Mouse (Mus musculus) midbrain, embryonic 13.5 days (tissue): ENCODE measurements around the gene Alyref2. TPM values are rescaled to one million over a fixed set of nuclear protein-coding genes. Genes with fewer than 3 reads are reported as not detected.
A peak's percentile ranks its signal among the peaks of the same experiment; 100 is the strongest.

Experiments used
- ATAC-seq: fragments of 200-750 bp; cut with Nextera tagmentation; 2 replicates; pipeline ENCODE4 v1.8.0; 2017; ENCODE audit warnings: mild to moderate bottlenecking, moderate TSS enrichment, moderate library complexity
- H3K27ac ChIP-seq: fragments of 300-500 bp; sonication (generic); 2 replicates; pipeline ENCODE4 v1.5.1; 2015; ENCODE audit warnings: inconsistent platforms, mild to moderate bottlenecking, moderate library complexity
- H3K27me3 ChIP-seq: fragments of 300-500 bp; sonication (generic); 2 replicates; pipeline ENCODE4 v1.6.1; 2015; ENCODE audit warnings: mild to moderate bottlenecking, inconsistent platforms
- H3K36me3 ChIP-seq: fragments of 300-500 bp; sonication (generic); 2 replicates; pipeline ENCODE4 v1.6.1; 2015; ENCODE audit warnings: mild to moderate bottlenecking, inconsistent platforms
- H3K4me1 ChIP-seq: fragments of 300-500 bp; sonication (generic); replicated peaks from 2 replicates; pipeline ENCODE4 v1.6.1; 2015; ENCODE audit warnings: inconsistent platforms
- H3K4me2 ChIP-seq: fragments of 300-500 bp; sonication (generic); replicated peaks from 2 replicates; pipeline ENCODE4 v1.6.1; 2015; ENCODE audit warnings: moderate library complexity, mild to moderate bottlenecking, inconsistent platforms
- H3K4me3 ChIP-seq: fragments of 300-500 bp; sonication (generic); replicated peaks from 2 replicates; pipeline ENCODE4 v1.5.1; 2015; ENCODE audit warnings: mild to moderate bottlenecking, inconsistent platforms
- H3K9ac ChIP-seq: fragments of 300-500 bp; sonication (generic); replicated peaks from 2 replicates; pipeline ENCODE4 v1.6.1; 2015; ENCODE audit warnings: mild to moderate bottlenecking, inconsistent platforms
- H3K9me3 ChIP-seq: fragments of 300-500 bp; sonication (generic); 2 replicates; pipeline ENCODE4 v1.6.1; 2016; ENCODE audit warnings: mild to moderate bottlenecking, inconsistent platforms
- WGBS: fragments of 180-500 bp; shearing (Covaris S2); methylation state at CpG from one replicate; pipeline ENCODE4 v1.1.7; 2015; 5-methylcytosine and 5-hydroxymethylcytosine counted together
- polyA plus RNA-seq: library from polyadenylated mRNA; unstranded; fragments of >200 nt; fragmentation: Nextera tagmentation; extraction: Ambion mirVana; gene quantifications from 2 replicates; pipeline ENCODE4 v1.2.1, GENCODE M21; 2015

Alyref2 gene
- polyA plus RNA-seq, 1 experiment from 2014 or later: 31.2 TPM

- no peaks in the 10 kb centered on the region for H3K27me3 ChIP-seq
- ATAC-seq: peak; percentile 84
- H3K36me3 ChIP-seq: peaks cover 14% of the 10 kb centered on the region
- H3K4me3 ChIP-seq: peak overlapping the region; percentile 49
- peak overlapping the region; percentile 70; the same call in 1 of the 2 replicates for H3K9ac ChIP-seq
- H3K4me2 ChIP-seq: peak overlapping the region; percentile 56
- under 1% methylated on average over 14 of the region's 14 CpGs for WGBS
- no peaks in the 10 kb centered on the region for H3K9me3 ChIP-seq
- H3K4me1 ChIP-seq: peaks cover 10% of the 10 kb centered on the region
- peak overlapping the region; percentile 96 for H3K27ac ChIP-seq
These were observed 659 bp upstream of the Alyref2 start for GRCm38 (mm10) chr1:171502388-171503249.

- ATAC-seq: peak; percentile 74
- peak overlapping the region; percentile 56 for H3K4me2 ChIP-seq
- H3K27me3 ChIP-seq: no peaks in the 10 kb centered on the region
- H3K36me3 ChIP-seq: peaks cover 14% of the 10 kb centered on the region
- WGBS: under 1% methylated on average over 53 of the region's 53 CpGs
- H3K9me3 ChIP-seq: no peaks in the 10 kb centered on the region
- peak overlapping the region; percentile 49 for H3K4me3 ChIP-seq
- peak overlapping the region; percentile 96 for H3K27ac ChIP-seq
- peaks cover 10% of the 10 kb centered on the region for H3K4me1 ChIP-seq
- peak overlapping the region; percentile 70 for H3K9ac ChIP-seq
These were observed 464 bp downstream of the Alyref2 start for GRCm38 (mm10) chr1:171503592-171504291.

- Histone ChIP-seq H3K4me3 (peak overlapping the region; percentile 49), H3K4me2 (peak overlapping the region; percentile 56), H3K36me3 (peaks cover 14% of the 10 kb centered on the region), H3K9ac (peak overlapping the region; percentile 42), H3K9me3 (no peaks in the 10 kb centered on the region), H3K4me1 (peaks cover 10% of the 10 kb centered on the region), H3K27ac (no peak overlapping the region), H3K27me3 (no peaks in the 10 kb centered on the region)
- ATAC-seq: no peak
- 72% methylated on average over 4 of the region's 4 CpGs for WGBS
These were observed 1.3 kb downstream of the Alyref2 start for GRCm38 (mm10) chr1:171504586-171504985.

GRCm38 (mm10) chr1:171513234-171513633 lies 10.0 kb downstream of the Alyref2 start:
- Histone ChIP-seq H3K36me3 (no peaks in the 10 kb centered on the region), H3K27me3 (no peaks in the 10 kb centered on the region), H3K9me3 (no peaks in the 10 kb centered on the region), H3K4me3 (no peak overlapping the region), H3K4me2 (no peak overlapping the region), H3K27ac (no peak overlapping the region), H3K9ac (no peak overlapping the region), H3K4me1 (no peaks in the 10 kb centered on the region)
- no peak for ATAC-seq
- 90% methylated on average over 2 of the region's 2 CpGs for WGBS

- Histone ChIP-seq H3K4me2 (no peak overlapping the region), H3K27ac (no peak overlapping the region), H3K27me3 (no peaks in the 10 kb centered on the region), H3K4me1 (no peaks in the 10 kb centered on the region), H3K9me3 (no peaks in the 10 kb centered on the region), H3K4me3 (no peak overlapping the region), H3K36me3 (no peaks in the 10 kb centered on the region), H3K9ac (no peak overlapping the region)
- ATAC-seq: no peak
- WGBS: 91% methylated on average over 1 of the region's 1 CpGs
These were observed 10.5 kb downstream of the Alyref2 start for GRCm38 (mm10) chr1:171513760-171514159.

- Histone ChIP-seq H3K27me3 (no peaks in the 10 kb centered on the region), H3K4me2 (no peak overlapping the region), H3K4me1 (no peaks in the 10 kb centered on the region), H3K9me3 (no peaks in the 10 kb centered on the region), H3K27ac (no peak overlapping the region), H3K9ac (no peak overlapping the region), H3K4me3 (no peak overlapping the region), H3K36me3 (no peaks in the 10 kb centered on the region)
- WGBS: 14% methylated on average over 1 of the region's 1 CpGs
- no peak for ATAC-seq
These were observed 11.8 kb downstream of the Alyref2 start for GRCm38 (mm10) chr1:171515039-171515438.

- H3K4me1 ChIP-seq: no peaks in the 10 kb centered on the region
- H3K27ac ChIP-seq: no peak overlapping the region
- no peak overlapping the region for H3K9ac ChIP-seq
- H3K36me3 ChIP-seq: no peaks in the 10 kb centered on the region
- 95% methylated on average over 4 of the region's 4 CpGs for WGBS
- no peak overlapping the region for H3K4me2 ChIP-seq
- ATAC-seq: no peak
- H3K4me3 ChIP-seq: no peak overlapping the region
- H3K27me3 ChIP-seq: no peaks in the 10 kb centered on the region
- no peaks in the 10 kb centered on the region for H3K9me3 ChIP-seq
These were observed 12.3 kb downstream of the Alyref2 start for GRCm38 (mm10) chr1:171515557-171515956.

GRCm38 (mm10) chr1:171531367-171531766 lies 28.1 kb downstream of the Alyref2 start:
- Histone ChIP-seq H3K4me1 (no peaks in the 10 kb centered on the region), H3K9ac (no peak overlapping the region), H3K27me3 (no peaks in the 10 kb centered on the region), H3K9me3 (no peaks in the 10 kb centered on the region), H3K27ac (no peak overlapping the region), H3K4me2 (no peak overlapping the region), H3K36me3 (no peaks in the 10 kb centered on the region), H3K4me3 (no peak overlapping the region)
- 95% methylated on average over 4 of the region's 4 CpGs for WGBS
- ATAC-seq: no peak

GRCm38 (mm10) chr1:171532830-171533229 lies 29.6 kb downstream of the Alyref2 start:
- no peaks in the 10 kb centered on the region for H3K4me1 ChIP-seq
- H3K36me3 ChIP-seq: no peaks in the 10 kb centered on the region
- H3K4me3 ChIP-seq: no peak overlapping the region
- no peak overlapping the region for H3K9ac ChIP-seq
- H3K9me3 ChIP-seq: no peaks in the 10 kb centered on the region
- WGBS: 60% methylated on average over 2 of the region's 2 CpGs
- no peak for ATAC-seq
- no peaks in the 10 kb centered on the region for H3K27me3 ChIP-seq
- no peak overlapping the region for H3K4me2 ChIP-seq
- H3K27ac ChIP-seq: no peak overlapping the region

GRCm38 (mm10) chr1:171534557-171534956 lies 31.3 kb downstream of the Alyref2 start:
- H3K4me3 ChIP-seq: no peak overlapping the region
- no peaks in the 10 kb centered on the region for H3K36me3 ChIP-seq
- no peak overlapping the region for H3K9ac ChIP-seq
- H3K4me1 ChIP-seq: no peaks in the 10 kb centered on the region
- no peaks in the 10 kb centered on the region for H3K9me3 ChIP-seq
- H3K27me3 ChIP-seq: no peaks in the 10 kb centered on the region
- H3K27ac ChIP-seq: no peak overlapping the region
- no peak for ATAC-seq
- no peak overlapping the region for H3K4me2 ChIP-seq

GRCm38 (mm10) chr1:171535194-171535593 lies 31.9 kb downstream of the Alyref2 start, which contains the start of gene Itln1:
Gene Itln1, minus strand, starts transcription at chr1:171535294.
- 94% methylated on average over 1 of the region's 1 CpGs for WGBS
- Histone ChIP-seq H3K27ac (no peak within 1 kb of the TSS), H3K36me3 (no peaks in the 10 kb centered on the region), H3K27me3 (no peaks in the 10 kb centered on the region), H3K9me3 (no peaks in the 10 kb centered on the region), H3K4me3 (no peak within 1 kb of the TSS), H3K4me2 (no peak within 1 kb of the TSS), H3K9ac (no peak within 1 kb of the TSS), H3K4me1 (no peaks in the 10 kb centered on the region)
- no peak for ATAC-seq

GRCm38 (mm10) chr1:171540694-171541093 lies 37.4 kb downstream of the Alyref2 start:
- 91% methylated on average over 1 of the region's 1 CpGs for WGBS
- no peaks in the 10 kb centered on the region for H3K27me3 ChIP-seq
- no peak overlapping the region for H3K27ac ChIP-seq
- H3K4me1 ChIP-seq: no peaks in the 10 kb centered on the region
- H3K36me3 ChIP-seq: no peaks in the 10 kb centered on the region
- ATAC-seq: no peak
- no peak overlapping the region for H3K4me3 ChIP-seq
- no peak overlapping the region for H3K4me2 ChIP-seq
- H3K9me3 ChIP-seq: no peaks in the 10 kb centered on the region
- H3K9ac ChIP-seq: no peak overlapping the region
